Mouse (Mus musculus) intestine, embryonic 16.5 days (tissue): ENCODE results near the gene Ldb3. TPM values are rescaled to one million over a fixed set of nuclear protein-coding genes. Genes with fewer than 3 reads are reported as not detected.

Experiments used
- ATAC-seq: fragments of 200-750 bp; cut with Nextera tagmentation; 2 replicates; pipeline ENCODE4 v1.8.0; 2017; ENCODE audit warnings: moderate TSS enrichment, moderate library complexity
- H3K27ac ChIP-seq: fragments of 300-500 bp; sonication (generic); 2 replicates; pipeline ENCODE4 v1.5.1; 2014; ENCODE audit warnings: mild to moderate bottlenecking, low read length
- H3K27me3 ChIP-seq: fragments of 300-500 bp; sonication (generic); replicated peaks from 2 replicates; pipeline ENCODE4 v1.6.1; 2014; ENCODE audit warnings: low read length, control low read depth, mixed read lengths; ENCODE audit not compliant: control insufficient read depth, insufficient read depth
- H3K36me3 ChIP-seq: fragments of 300-500 bp; sonication (generic); 2 replicates; pipeline ENCODE4 v1.6.1; 2014; ENCODE audit warnings: low read length, control low read depth; ENCODE audit not compliant: control insufficient read depth, insufficient read depth
- H3K4me1 ChIP-seq: fragments of 300-500 bp; sonication (generic); 2 replicates; pipeline ENCODE4 v1.6.1; 2014; ENCODE audit warnings: low read length, control low read depth, mixed read lengths; ENCODE audit not compliant: control insufficient read depth, insufficient read depth
- H3K4me2 ChIP-seq: fragments of 300-500 bp; sonication (generic); 2 replicates; pipeline ENCODE4 v1.6.1; 2014; ENCODE audit warnings: low read depth, low read length, control low read depth
- H3K4me3 ChIP-seq: fragments of 300-500 bp; sonication (generic); 2 replicates; pipeline ENCODE4 v1.5.1; 2014; ENCODE audit warnings: mild to moderate bottlenecking, low read length
- H3K9ac ChIP-seq: fragments of 300-500 bp; sonication (generic); 2 replicates; pipeline ENCODE4 v1.6.1; 2014; ENCODE audit warnings: low read depth, low read length
- H3K9me3 ChIP-seq: fragments of 300-500 bp; sonication (generic); 2 replicates; pipeline ENCODE4 v1.6.1; 2016; ENCODE audit warnings: low read length, control low read depth; ENCODE audit not compliant: control insufficient read depth
- WGBS: fragments of 180-500 bp; shearing (Covaris S2); extraction: QIAGEN DNeasy Blood & Tissue Kit; methylation state at CpG from one replicate; pipeline ENCODE4 v1.1.7; 2014; 5-methylcytosine and 5-hydroxymethylcytosine counted together
- polyA plus RNA-seq: library from polyadenylated mRNA; unstranded; fragments of >200 nt; fragmentation: Nextera tagmentation; extraction: Ambion mirVana; gene quantifications from 2 replicates; pipeline ENCODE4 v1.2.1, GENCODE M21; 2015

Gene Ldb3
- polyA plus RNA-seq, 1 experiment from 2014 or later = 12.8 TPM

GRCm38 (mm10) chr14:34483469-34484341 is 104.8 kb downstream of the Ldb3 start:
- no peak for ATAC-seq
- WGBS = 67% methylated on average over 6 of the region's 6 CpGs
- no peak overlapping the region for H3K27ac ChIP-seq
- H3K4me1 ChIP-seq = peaks cover 14% of the 10 kb centered on the region
- no peaks in the 10 kb centered on the region for H3K36me3 ChIP-seq
- no peaks in the 10 kb centered on the region for H3K27me3 ChIP-seq
- H3K4me3 ChIP-seq = no peak overlapping the region
- no peaks in the 10 kb centered on the region for H3K9me3 ChIP-seq
- H3K4me2 ChIP-seq = no peak overlapping the region
- H3K9ac ChIP-seq = no peak overlapping the region

Other genes with a start within 250 kb of the Ldb3 start
- gene Fam25c, start 233.2 kb downstream of the Ldb3 start, polyA plus RNA-seq = not detected in 2 replicates
- 35.5 and 37.9 TPM in 2 replicates for gene Sncg, start 213.9 kb downstream of the Ldb3 start, polyA plus RNA-seq
- 7.1 and 7.2 TPM in 2 replicates for gene Mmrn2, start 213.2 kb downstream of the Ldb3 start, polyA plus RNA-seq
- gene Bmpr1a, start 85.3 kb downstream of the Ldb3 start, polyA plus RNA-seq = 11.0 and 15.6 TPM in 2 replicates
- not detected in 2 replicates for gene 9230112D13Rik, start 65.9 kb downstream of the Ldb3 start, polyA plus RNA-seq
- 0.34 TPM in 1 of 2 replicates, not detected in the other for gene Opn4, start 11.5 kb upstream of the Ldb3 start, polyA plus RNA-seq
- gene Wapl, start 85.2 kb upstream of the Ldb3 start, polyA plus RNA-seq = 18.0 and 18.1 TPM in 2 replicates
- gene Grid1, start 231.4 kb upstream of the Ldb3 start, polyA plus RNA-seq = 0.15 and 0.16 TPM in 2 replicates